Mouse (Mus musculus) midbrain, embryonic 10.5 days (tissue): ENCODE measurements around the gene 2410004P03Rik. TPM values are rescaled to one million over a fixed set of nuclear protein-coding genes. Genes with fewer than 3 reads are reported as not detected.

Source experiments
- DNase-seq: peaks from one replicate; pipeline ENCODE4 v3.0.0-alpha.2; 2017; ENCODE audit warnings: low spot score
- H3K27ac ChIP-seq: fragments of 300-500 bp; sonication (generic); replicated peaks from 2 replicates; pipeline ENCODE4 v1.5.1; 2016; ENCODE audit warnings: mild to moderate bottlenecking
- H3K27me3 ChIP-seq: fragments of 300-500 bp; sonication (generic); 2 replicates; pipeline ENCODE4 v1.6.1; 2016; ENCODE audit warnings: low read depth, mild to moderate bottlenecking; ENCODE audit not compliant: poor library complexity, severe bottlenecking
- H3K36me3 ChIP-seq: fragments of 300-500 bp; sonication (generic); 2 replicates; pipeline ENCODE4 v1.6.1; 2016; ENCODE audit warnings: mild to moderate bottlenecking, moderate library complexity
- H3K4me1 ChIP-seq: fragments of 300-500 bp; sonication (generic); 2 replicates; pipeline ENCODE4 v1.6.1; 2016
- H3K4me3 ChIP-seq: fragments of 300-500 bp; sonication (generic); 2 replicates; pipeline ENCODE4 v1.5.1; 2016; ENCODE audit warnings: mild to moderate bottlenecking, moderate library complexity
- H3K9me3 ChIP-seq: fragments of 300-500 bp; sonication (generic); replicated peaks from 2 replicates; pipeline ENCODE4 v1.6.1; 2016; ENCODE audit warnings: mild to moderate bottlenecking
- WGBS: fragments of 180-500 bp; shearing (Covaris S2); methylation state at CpG from one replicate; pipeline ENCODE4 v1.1.7; 2016; 5-methylcytosine and 5-hydroxymethylcytosine counted together
- polyA plus RNA-seq: library from polyadenylated mRNA; unstranded; fragments of >200 nt; fragmentation: Nextera tagmentation; extraction: Ambion mirVana; gene quantifications from 2 replicates; pipeline ENCODE4 v1.2.1, GENCODE M21; 2016

Gene 2410004P03Rik
- polyA plus RNA-seq, 1 experiment from 2014 or later, result 1.3 TPM

GRCm38 (mm10) chr12:17012067-17012899 lies 756 bp upstream of the 2410004P03Rik start:
- H3K27ac ChIP-seq, result no peak overlapping the region
- peaks cover 8% of the 10 kb centered on the region for H3K27me3 ChIP-seq
- WGBS, result 79% methylated on average over 2 of the region's 2 CpGs
- no peak overlapping the region for H3K4me3 ChIP-seq
- H3K9me3 ChIP-seq, result peaks cover 13% of the 10 kb centered on the region
- DNase-seq, result no peak
- H3K4me1 ChIP-seq, result peaks cover 8% of the 10 kb centered on the region
- no peaks in the 10 kb centered on the region for H3K36me3 ChIP-seq

GRCm38 (mm10) chr12:17009466-17009865 lies 2.1 kb downstream of the 2410004P03Rik start:
- H3K4me1 ChIP-seq, result peaks cover 8% of the 10 kb centered on the region
- H3K36me3 ChIP-seq, result no peaks in the 10 kb centered on the region
- H3K9me3 ChIP-seq, result peaks cover 13% of the 10 kb centered on the region; the same call in 1 of the 2 replicates
- no peak for DNase-seq
- H3K27ac ChIP-seq, result no peak overlapping the region
- peaks cover 8% of the 10 kb centered on the region for H3K27me3 ChIP-seq
- no peak overlapping the region for H3K4me3 ChIP-seq
- WGBS, result 97% methylated on average over 6 of the region's 6 CpGs

GRCm38 (mm10) chr12:17001211-17001610 lies 10.3 kb downstream of the 2410004P03Rik start:
- Histone ChIP-seq H3K27ac (no peak overlapping the region), H3K36me3 (0 out of 2 replicates have a peak, but pooled peaks cover 3% of the 10 kb centered on the region), H3K9me3 (no peaks in the 10 kb centered on the region), H3K27me3 (peaks cover 50% of the 10 kb centered on the region), H3K4me3 (no peak overlapping the region), H3K4me1 (peaks cover 22% of the 10 kb centered on the region)
- 60% methylated on average over 4 of the region's 4 CpGs for WGBS
- no peak for DNase-seq

GRCm38 (mm10) chr12:17000628-17001027 lies 10.9 kb downstream of the 2410004P03Rik start:
- H3K4me3 ChIP-seq, result no peak overlapping the region; the same call in 1 of the 2 replicates
- WGBS, result 61% methylated on average over 6 of the region's 6 CpGs
- 0 out of 2 replicates have a peak, but pooled peaks cover 3% of the 10 kb centered on the region for H3K36me3 ChIP-seq
- peaks cover 50% of the 10 kb centered on the region for H3K27me3 ChIP-seq
- no peaks in the 10 kb centered on the region for H3K9me3 ChIP-seq
- peaks cover 22% of the 10 kb centered on the region for H3K4me1 ChIP-seq
- H3K27ac ChIP-seq, result no peak overlapping the region
- DNase-seq, result no peak

GRCm38 (mm10) chr12:16999739-17000497 lies 11.6 kb downstream of the 2410004P03Rik start, which contains the start of gene Pqlc3:
Gene Pqlc3, minus strand, starts transcription at chr12:17000408.
- WGBS, result under 1% methylated on average over 57 of the region's 57 CpGs
- H3K27me3 ChIP-seq, result peaks cover 50% of the 10 kb centered on the region
- DNase-seq, result peak; percentile 78

GRCm38 (mm10) chr12:16999146-16999545 lies 12.4 kb downstream of the 2410004P03Rik start:
- Histone ChIP-seq H3K27ac (no peak overlapping the region), H3K9me3 (no peaks in the 10 kb centered on the region), H3K27me3 (peaks cover 50% of the 10 kb centered on the region), H3K4me1 (peaks cover 22% of the 10 kb centered on the region), H3K4me3 (peak overlapping the region; percentile 65), H3K36me3 (peaks cover 8% of the 10 kb centered on the region; the same call in 1 of the 2 replicates)
- WGBS, result 5% methylated on average over 10 of the region's 10 CpGs
- DNase-seq, result no peak

More at GRCm38 (mm10) chr12:16999739-17000497, 11.6 kb downstream of the 2410004P03Rik start, which contains the start of gene Pqlc3:
- Histone ChIP-seq H3K4me3 (peak within 1 kb of the TSS; percentile 65), H3K36me3 (peaks cover 8% of the 10 kb centered on the region; the same call in 1 of the 2 replicates), H3K27ac (peak within 1 kb of the TSS; percentile 34; the same call in 1 of the 2 replicates), H3K9me3 (no peaks in the 10 kb centered on the region), H3K4me1 (peaks cover 22% of the 10 kb centered on the region)

- Histone ChIP-seq H3K4me1 (peaks cover 22% of the 10 kb centered on the region), H3K27ac (no peak overlapping the region), H3K36me3 (peaks cover 8% of the 10 kb centered on the region; the same call in 1 of the 2 replicates), H3K27me3 (peaks cover 49% of the 10 kb centered on the region), H3K9me3 (no peaks in the 10 kb centered on the region), H3K4me3 (no peak overlapping the region)
- DNase-seq, result no peak
- 90% methylated on average over 5 of the region's 5 CpGs for whole genome bisulfite sequencing
Measured at GRCm38 (mm10) chr12:16996886-16997462, 14.6 kb downstream of the 2410004P03Rik start.

- no peak overlapping the region for H3K27ac ChIP-seq
- peaks cover 22% of the 10 kb centered on the region for H3K4me1 ChIP-seq
- H3K9me3 ChIP-seq, result no peaks in the 10 kb centered on the region
- H3K4me3 ChIP-seq, result no peak overlapping the region
- H3K36me3 ChIP-seq, result peaks cover 8% of the 10 kb centered on the region; the same call in 1 of the 2 replicates
- no peak for DNase-seq
- peaks cover 42% of the 10 kb centered on the region for H3K27me3 ChIP-seq
- 84% methylated on average over 5 of the region's 5 CpGs for WGBS
Measured at GRCm38 (mm10) chr12:16996281-16996680, 15.2 kb downstream of the 2410004P03Rik start.

GRCm38 (mm10) chr12:16994291-16994690 lies 17.2 kb downstream of the 2410004P03Rik start:
- WGBS, result 88% methylated on average over 2 of the region's 2 CpGs

GRCm38 (mm10) chr12:16992355-16992754 lies 19.2 kb downstream of the 2410004P03Rik start:
- DNase-seq, result no peak
- Histone ChIP-seq H3K27me3 (peaks cover 3% of the 10 kb centered on the region; the same call in 1 of the 2 replicates), H3K4me1 (no peaks in the 10 kb centered on the region), H3K4me3 (no peak overlapping the region), H3K27ac (no peak overlapping the region), H3K9me3 (no peaks in the 10 kb centered on the region), H3K36me3 (peaks cover 18% of the 10 kb centered on the region)
- 93% methylated on average over 2 of the region's 2 CpGs for WGBS

More at GRCm38 (mm10) chr12:16994291-16994690, 17.2 kb downstream of the 2410004P03Rik start:
- H3K27me3 ChIP-seq, result peaks cover 23% of the 10 kb centered on the region
- H3K27ac ChIP-seq, result no peak overlapping the region
- H3K36me3 ChIP-seq, result peaks cover 13% of the 10 kb centered on the region; the same call in 1 of the 2 replicates
- no peak overlapping the region for H3K4me3 ChIP-seq
- H3K9me3 ChIP-seq, result no peaks in the 10 kb centered on the region
- H3K4me1 ChIP-seq, result peaks cover 8% of the 10 kb centered on the region
- DNase-seq, result no peak

GRCm38 (mm10) chr12:16991376-16991775 lies 20.2 kb downstream of the 2410004P03Rik start:
- no peaks in the 10 kb centered on the region for H3K9me3 ChIP-seq
- H3K27ac ChIP-seq, result no peak overlapping the region
- peaks cover 23% of the 10 kb centered on the region for H3K36me3 ChIP-seq
- no peaks in the 10 kb centered on the region for H3K4me1 ChIP-seq
- WGBS, result 86% methylated on average over 2 of the region's 2 CpGs
- no peak overlapping the region for H3K4me3 ChIP-seq
- DNase-seq, result no peak
- H3K27me3 ChIP-seq, result no peaks in the 10 kb centered on the region

- WGBS, result 96% methylated on average over 1 of the region's 1 CpGs
- DNase-seq, result no peak
- Histone ChIP-seq H3K4me3 (no peak overlapping the region), H3K27ac (no peak overlapping the region), H3K9me3 (no peaks in the 10 kb centered on the region), H3K27me3 (no peaks in the 10 kb centered on the region), H3K4me1 (no peaks in the 10 kb centered on the region), H3K36me3 (peaks cover 64% of the 10 kb centered on the region)
Measured at GRCm38 (mm10) chr12:16985778-16986177, 25.7 kb downstream of the 2410004P03Rik start.
